ENCODE assay signal across 7 mouse cellular contexts in genomic region chr12:4842890-4843597, GRCm38 (mm10). TPM values are rescaled to one million over a fixed set of nuclear protein-coding genes. Genes with fewer than 3 reads are reported as not detected.
DNase-seq lines count a peak whose midpoint lies in the region; ATAC-seq and TF ChIP-seq lines count a peak whose summit lies in the region.

Gene Wdcp, plus strand, starts transcription at chr12:4843303.

- TF ChIP-seq CTCF in intestine, postnatal 0 days (IDR thresholded peaks at IDR 0.05; ENCODE audit: low read depth), result no peak
- no peak for TF ChIP-seq CTCF in small intestine, adult 2 months (IDR thresholded peaks at IDR 0.05; ENCODE audit: extremely low read depth, insufficient read length, insufficient replicate concordance, low read depth, low read length)

- H3K36me3 ChIP-seq in embryonic facial prominence, embryonic 10.5 days (replicated peaks), result peaks cover 7% of the 10 kb centered on the region; the same call in 1 of the 2 replicates
- H3K36me3 ChIP-seq in intestine, postnatal 0 days (ENCODE audit: control insufficient read depth, insufficient read depth), result no peaks in the 10 kb centered on the region
- H3K36me3 ChIP-seq in midbrain, embryonic 12.5 days, result no peaks in the 10 kb centered on the region
- H3K36me3 ChIP-seq in small intestine, adult 2 months (ENCODE audit: control insufficient read depth, insufficient read depth, low read length), result no peaks in the 10 kb centered on the region

- WGBS in embryonic facial prominence, embryonic 10.5 days, result under 1% methylated on average over 30 of the region's 30 CpGs
- under 1% methylated on average over 30 of the region's 30 CpGs for WGBS in intestine, postnatal 0 days
- under 1% methylated on average over 30 of the region's 30 CpGs for WGBS in midbrain, embryonic 12.5 days
- under 1% methylated on average over 30 of the region's 30 CpGs for WGBS in small intestine, adult 2 months

- peak within 1 kb of the TSS; percentile 37; the same call in 1 of the 2 replicates for H3K9ac ChIP-seq in intestine, postnatal 0 days (ENCODE audit: low read depth, low read length)
- H3K9ac ChIP-seq in midbrain, embryonic 12.5 days (replicated peaks), result peak within 1 kb of the TSS; percentile 60

- intact Hi-C loops in left cerebral cortex, postnatal 4 days (cut with DNase I), result no loop called here

- H3K27ac ChIP-seq in embryonic facial prominence, embryonic 10.5 days (replicated peaks), result peak within 1 kb of the TSS; percentile 82
- peak within 1 kb of the TSS; percentile 70 for H3K27ac ChIP-seq in intestine, postnatal 0 days (ENCODE audit: low read depth, low read length)
- no peak within 1 kb of the TSS; the same call in 1 of the 2 replicates for H3K27ac ChIP-seq in midbrain, embryonic 12.5 days (replicated peaks)
- H3K27ac ChIP-seq in small intestine, adult 2 months (ENCODE audit: insufficient read depth, low read depth, low read length), result peak within 1 kb of the TSS; percentile 52; the same call in 1 of the 2 replicates

- TF ChIP-seq POLR2A in small intestine, adult 2 months (IDR thresholded peaks at IDR 0.05; ENCODE audit: low read depth, low read length), result peak; percentile 41; the same call in 1 of the 2 replicates

- peak; percentile 93 for ATAC-seq in intestine, postnatal 0 days
- peak; percentile 93 for ATAC-seq in midbrain, embryonic 12.5 days (ENCODE audit: low FRiP score, low read depth)

- DNase-seq in adrenal gland, postnatal 10 days, result peak; percentile 90
- peak; percentile 92 for DNase-seq in embryonic facial prominence, embryonic 10.5 days (ENCODE audit: low spot score)
- peak; percentile 51 for DNase-seq in gonadal fat pad, adult 2 months (ENCODE audit: low read depth)
- DNase-seq in left cerebral cortex, postnatal 4 days, result peak; percentile 89

- H3K4me1 ChIP-seq in embryonic facial prominence, embryonic 10.5 days, result peaks cover 29% of the 10 kb centered on the region
- H3K4me1 ChIP-seq in intestine, postnatal 0 days (replicated peaks; ENCODE audit: control insufficient read depth, insufficient read depth, low read length), result no peaks in the 10 kb centered on the region
- H3K4me1 ChIP-seq in midbrain, embryonic 12.5 days, result peaks cover 16% of the 10 kb centered on the region
- H3K4me1 ChIP-seq in small intestine, adult 2 months (ENCODE audit: control insufficient read depth, insufficient read depth, insufficient read length, low read length), result peaks cover 6% of the 10 kb centered on the region

- H3K4me3 ChIP-seq in embryonic facial prominence, embryonic 10.5 days, result peak within 1 kb of the TSS; percentile 88
- H3K4me3 ChIP-seq in intestine, postnatal 0 days (ENCODE audit: low read depth, low read length), result peak within 1 kb of the TSS; percentile 67
- peak within 1 kb of the TSS; percentile 69 for H3K4me3 ChIP-seq in midbrain, embryonic 12.5 days
- peak within 1 kb of the TSS; percentile 97 for H3K4me3 ChIP-seq in small intestine, adult 2 months (ENCODE audit: low read depth, low read length)

- no peaks in the 10 kb centered on the region for H3K9me3 ChIP-seq in embryonic facial prominence, embryonic 10.5 days
- no peaks in the 10 kb centered on the region for H3K9me3 ChIP-seq in intestine, postnatal 0 days (ENCODE audit: control insufficient read depth)
- no peaks in the 10 kb centered on the region for H3K9me3 ChIP-seq in midbrain, embryonic 12.5 days

- H3K4me2 ChIP-seq in intestine, postnatal 0 days (replicated peaks; ENCODE audit: low read depth), result peak within 1 kb of the TSS; percentile 75
- H3K4me2 ChIP-seq in midbrain, embryonic 12.5 days (replicated peaks), result peak within 1 kb of the TSS; percentile 70

- H3K27me3 ChIP-seq in embryonic facial prominence, embryonic 10.5 days (replicated peaks; ENCODE audit: low read depth, poor library complexity, severe bottlenecking), result peaks cover 32% of the 10 kb centered on the region
- no peaks in the 10 kb centered on the region for H3K27me3 ChIP-seq in intestine, postnatal 0 days (replicated peaks; ENCODE audit: control insufficient read depth, insufficient read depth, low read length)
- peaks cover 27% of the 10 kb centered on the region for H3K27me3 ChIP-seq in midbrain, embryonic 12.5 days
- H3K27me3 ChIP-seq in small intestine, adult 2 months (ENCODE audit: control insufficient read depth, insufficient read depth, low read length), result no peaks in the 10 kb centered on the region; the same call in 1 of the 2 replicates

RNA-seq across cellular contexts. Expression of gene Wdcp, which starts in this region (rescaled TPM):
- 10 to 100 TPM in 1 of 2 experiments, 1 to 10 TPM in 1; 9.5 to 11.4 TPM for total RNA-seq in adrenal gland, postnatal 10 days (2021)
- polyA plus RNA-seq in embryonic facial prominence, embryonic 10.5 days (2016; fragmentation: Nextera tagmentation; extraction: Ambion mirVana), result 25.9 and 26.0 TPM in 2 replicates
- 7.9 and 8.8 TPM in 2 replicates for polyA plus RNA-seq in gonadal fat pad, adult 2 months (2012; rRNA removed)
- polyA plus RNA-seq in intestine, postnatal 0 days (2015; fragmentation: Nextera tagmentation; extraction: Ambion mirVana), result 7.3 and 8.7 TPM in 2 replicates
- total RNA-seq in left cerebral cortex, postnatal 4 days (2021), result 10 to 100 TPM; 12.7 to 15.0 TPM
- 17.3 and 19.3 TPM in 2 replicates for polyA plus RNA-seq in midbrain, embryonic 12.5 days (2016; fragmentation: Nextera tagmentation; extraction: Ambion mirVana)
- 1.5 and 1.6 TPM in 2 replicates for polyA plus RNA-seq in small intestine, adult 2 months (2012; rRNA removed)
